7 mouse cellular contexts compared by ENCODE assay signal in the genomic region with DNA sequence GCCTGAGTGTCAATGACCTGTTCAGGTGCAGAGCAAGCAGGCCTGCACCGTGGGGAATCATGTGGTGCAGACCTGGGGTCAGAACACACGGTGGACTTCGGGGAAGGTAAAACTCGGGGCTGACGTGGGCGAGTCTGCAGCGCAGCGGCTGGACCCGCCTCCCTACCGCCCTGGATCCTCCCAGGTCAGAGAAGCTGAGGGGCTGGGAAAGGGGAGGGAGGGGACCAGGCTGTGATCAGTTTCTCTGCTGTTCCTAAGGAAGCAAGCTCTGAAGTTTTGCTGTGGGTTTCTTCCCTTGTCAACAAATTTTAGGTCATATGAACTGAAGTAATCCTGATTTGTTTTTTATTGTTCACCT. TPM values are rescaled to one million over a fixed set of nuclear protein-coding genes. Genes with fewer than 3 reads are reported as not detected.
DNase-seq lines count a peak whose midpoint lies in the region; ATAC-seq and TF ChIP-seq lines count a peak whose summit lies in the region.
"Not testable (repeated sequence)": the region's sequence is repeated elsewhere in the genome, so short reads cannot be mapped to it uniquely, and the experiment has no call there.

No protein-coding gene starts in this region.

- not testable (repeated sequence) for H3K36me3 ChIP-seq in forebrain, embryonic 11.5 days (ENCODE audit: control insufficient read depth, insufficient read depth, low read length); heart, embryonic 14.5 days (ENCODE audit: control insufficient read depth, insufficient read depth, low read length); intestine, embryonic 16.5 days (ENCODE audit: control insufficient read depth, insufficient read depth, low read length); liver, adult 2 months (ENCODE audit: control insufficient read depth, insufficient read depth, low read length); neural tube, embryonic 13.5 days
- peaks cover 24% of the 10 kb centered on the region for H3K36me3 ChIP-seq in megakaryocyte, embryonic 14.5 days (replicated peaks; ENCODE audit: low read length)

- H3K27ac ChIP-seq in forebrain, embryonic 11.5 days (ENCODE audit: low read depth, low read length), result not testable (repeated sequence)
- peak overlapping the region; percentile 77; a peak in 3 of 4 replicates for H3K27ac ChIP-seq in heart, embryonic 14.5 days (replicated peaks in 1 of 2; ENCODE audit: control insufficient read depth in 1 of 2, insufficient read depth in 1 of 2, low read depth in 2 of 2, low read length in 2 of 2)
- H3K27ac ChIP-seq in intestine, embryonic 16.5 days (ENCODE audit: low read length), result peak overlapping the region; percentile 79; the same call in 1 of the 2 replicates
- H3K27ac ChIP-seq in liver, adult 2 months (replicated peaks; ENCODE audit: insufficient read depth, low read depth, low read length), result peak overlapping the region; percentile 8; the same call in 1 of the 2 replicates
- H3K27ac ChIP-seq in neural tube, embryonic 13.5 days (replicated peaks), result 0 out of 2 replicates have a peak overlapping the region, but pooled peaks have one; percentile 74

- peak; percentile 66 for DNase-seq in forebrain, embryonic 11.5 days (ENCODE audit: low spot score)
- DNase-seq in liver, adult 2 months (ENCODE audit: extremely low read depth, low read depth, low spot score), result not testable (repeated sequence)

- H3K4me2 ChIP-seq in forebrain, embryonic 11.5 days (ENCODE audit: low read depth, low read length, severe bottlenecking), result 0 out of 2 replicates have a peak overlapping the region, but pooled peaks have one; percentile 32
- peak overlapping the region; percentile 62 for H3K4me2 ChIP-seq in heart, embryonic 14.5 days (ENCODE audit: low read length)
- peak overlapping the region; percentile 49 for H3K4me2 ChIP-seq in intestine, embryonic 16.5 days (ENCODE audit: low read depth, low read length)
- H3K4me2 ChIP-seq in neural tube, embryonic 13.5 days, result peak overlapping the region; percentile 60

- WGBS in forebrain, embryonic 11.5 days, result under 1% methylated on average over 10 of the region's 10 CpGs
- 2% methylated on average over 10 of the region's 10 CpGs for WGBS in heart, embryonic 14.5 days
- WGBS in intestine, embryonic 16.5 days, result 0% methylated on average over 10 of the region's 10 CpGs
- WGBS in liver, adult 2 months, result 0% methylated on average over 10 of the region's 10 CpGs
- 0% methylated on average over 10 of the region's 10 CpGs for WGBS in neural tube, embryonic 13.5 days

- ATAC-seq in cerebellum, adult (ENCODE audit: insufficient number of reproducible peaks, low FRiP score, low TSS enrichment), result peak; percentile 80
- ATAC-seq in forebrain, embryonic 11.5 days (replicated peaks; ENCODE audit: low FRiP score), result peak; percentile 92
- peak; percentile 77; the same call in 1 of the 2 replicates for ATAC-seq in heart, embryonic 14.5 days (ENCODE audit: insufficient number of reproducible peaks, insufficient read depth, low FRiP score, low read depth)
- peak; percentile 91 for ATAC-seq in intestine, embryonic 16.5 days
- ATAC-seq in neural tube, embryonic 13.5 days (ENCODE audit: low read depth), result peak; percentile 92

- not testable (repeated sequence) for H3K4me1 ChIP-seq in forebrain, embryonic 11.5 days (replicated peaks; ENCODE audit: control insufficient read depth, insufficient read depth, low read length); heart, embryonic 14.5 days (ENCODE audit: control insufficient read depth in 2 of 2, insufficient read depth in 2 of 2, low read length in 2 of 2); intestine, embryonic 16.5 days (ENCODE audit: control insufficient read depth, insufficient read depth, low read length); liver, adult 2 months (ENCODE audit: control insufficient read depth, insufficient read depth, low read length); megakaryocyte, embryonic 14.5 days
- peaks cover 16% of the 10 kb centered on the region for H3K4me1 ChIP-seq in neural tube, embryonic 13.5 days (replicated peaks)

- peak overlapping the region; percentile 40 for H3K4me3 ChIP-seq in forebrain, embryonic 11.5 days (ENCODE audit: low read depth, low read length)
- peak overlapping the region; percentile 49 to 85 for H3K4me3 ChIP-seq in heart, embryonic 14.5 days (ENCODE audit: control insufficient read depth in 1 of 2, insufficient read depth in 1 of 2, low read depth in 1 of 2, low read length in 2 of 2)
- peak overlapping the region; percentile 53 for H3K4me3 ChIP-seq in intestine, embryonic 16.5 days (ENCODE audit: low read length)
- H3K4me3 ChIP-seq in liver, adult 2 months (ENCODE audit: insufficient read depth, low read depth, low read length), result peak overlapping the region; percentile 47
- H3K4me3 ChIP-seq in megakaryocyte, embryonic 14.5 days (replicated peaks), result peak overlapping the region; percentile 90
- peak overlapping the region; percentile 48 for H3K4me3 ChIP-seq in neural tube, embryonic 13.5 days

- not testable (repeated sequence) for TF ChIP-seq CTCF in liver, adult 2 months (IDR thresholded peaks at IDR 0.05; ENCODE audit: low read depth, low read length)

- not testable (repeated sequence) for H3K27me3 ChIP-seq in forebrain, embryonic 11.5 days (ENCODE audit: control insufficient read depth, insufficient read depth, low read length); heart, embryonic 14.5 days (ENCODE audit: control insufficient read depth, insufficient read depth, low read length); intestine, embryonic 16.5 days (replicated peaks; ENCODE audit: control insufficient read depth, insufficient read depth, low read length); liver, adult 2 months (ENCODE audit: control insufficient read depth, insufficient read depth, low read length); megakaryocyte, embryonic 14.5 days (replicated peaks); neural tube, embryonic 13.5 days

- TF ChIP-seq POLR2A in liver, adult 2 months (IDR thresholded peaks at IDR 0.05; ENCODE audit: extremely low read depth, insufficient read depth, low read length), result not testable (repeated sequence)

- H3K9ac ChIP-seq in forebrain, embryonic 11.5 days (ENCODE audit: low read length), result peak overlapping the region; percentile 39; the same call in 1 of the 2 replicates
- peak overlapping the region; percentile 55 for H3K9ac ChIP-seq in heart, embryonic 14.5 days (ENCODE audit: low read length)
- H3K9ac ChIP-seq in intestine, embryonic 16.5 days (ENCODE audit: low read depth, low read length), result peak overlapping the region; percentile 59
- peak overlapping the region; percentile 6; the same call in 1 of the 2 replicates for H3K9ac ChIP-seq in liver, adult 2 months (ENCODE audit: low read depth, low read length)
- peak overlapping the region; percentile 61; the same call in 1 of the 2 replicates for H3K9ac ChIP-seq in neural tube, embryonic 13.5 days

- not testable (repeated sequence) for H3K9me3 ChIP-seq in forebrain, embryonic 11.5 days (ENCODE audit: control insufficient read depth, low read length); heart, embryonic 14.5 days (ENCODE audit: control insufficient read depth, low read length); intestine, embryonic 16.5 days (ENCODE audit: control insufficient read depth, low read length); megakaryocyte, embryonic 14.5 days; neural tube, embryonic 13.5 days

- not testable (repeated sequence) for H3K79me2 ChIP-seq in liver, adult 2 months (ENCODE audit: control insufficient read depth, insufficient read depth, low read length)

RNA-seq across cellular contexts. Expression of gene Gm10226, which starts 11.7 kb away (rescaled TPM):
- 8.1 and 12.5 TPM in 2 replicates for polyA plus RNA-seq in forebrain, embryonic 11.5 days (2014; fragmentation: Nextera tagmentation; extraction: Ambion mirVana)
- 3.5 and 6.7 TPM in 2 replicates for polyA plus RNA-seq in heart, embryonic 14.5 days (2014; fragmentation: Nextera tagmentation; extraction: Ambion mirVana)
- polyA plus RNA-seq in intestine, embryonic 16.5 days (2015; fragmentation: Nextera tagmentation; extraction: Ambion mirVana), result 4.8 and 6.0 TPM in 2 replicates
- 1.8 and 7.8 TPM in 2 replicates for total RNA-seq in liver, adult 2 months (2014; rRNA removed)
- not detected in 2 replicates for polyA plus RNA-seq in liver, adult 2 months (2012; rRNA removed)
- polyA plus RNA-seq in megakaryocyte, embryonic 14.5 days (2012; ENCODE audit: insufficient read depth, low replicate concordance), result not detected in 2 replicates
- 16.9 and 19.2 TPM in 2 replicates for polyA plus RNA-seq in neural tube, embryonic 13.5 days (2015; fragmentation: Nextera tagmentation; extraction: Ambion mirVana)

RNA-seq across cellular contexts. Expression of gene Zfp760, which starts 27.5 kb away (rescaled TPM):
- polyA plus RNA-seq in forebrain, embryonic 11.5 days (2014; fragmentation: Nextera tagmentation; extraction: Ambion mirVana), result 22.7 and 25.1 TPM in 2 replicates
- polyA plus RNA-seq in heart, embryonic 14.5 days (2014; fragmentation: Nextera tagmentation; extraction: Ambion mirVana), result 7.0 and 7.1 TPM in 2 replicates
- 5.9 TPM in 2 replicates for polyA plus RNA-seq in intestine, embryonic 16.5 days (2015; fragmentation: Nextera tagmentation; extraction: Ambion mirVana)
- total RNA-seq in liver, adult 2 months (2014; rRNA removed), result 3.6 and 4.8 TPM in 2 replicates
- 0.31 and 0.40 TPM in 2 replicates for polyA plus RNA-seq in liver, adult 2 months (2012; rRNA removed)
- 0.04 TPM in 1 of 2 replicates, not detected in the other for polyA plus RNA-seq in megakaryocyte, embryonic 14.5 days (2012; ENCODE audit: insufficient read depth, low replicate concordance)
- 12.1 and 13.4 TPM in 2 replicates for polyA plus RNA-seq in neural tube, embryonic 13.5 days (2015; fragmentation: Nextera tagmentation; extraction: Ambion mirVana)

RNA-seq across cellular contexts. Expression of gene Zfp983, which starts 29.6 kb away (rescaled TPM):
- 5.4 and 7.2 TPM in 2 replicates for polyA plus RNA-seq in forebrain, embryonic 11.5 days (2014; fragmentation: Nextera tagmentation; extraction: Ambion mirVana)
- 2.7 and 4.1 TPM in 2 replicates for polyA plus RNA-seq in heart, embryonic 14.5 days (2014; fragmentation: Nextera tagmentation; extraction: Ambion mirVana)
- polyA plus RNA-seq in intestine, embryonic 16.5 days (2015; fragmentation: Nextera tagmentation; extraction: Ambion mirVana), result 3.4 and 3.9 TPM in 2 replicates
- total RNA-seq in liver, adult 2 months (2014; rRNA removed), result 3.2 and 3.6 TPM in 2 replicates
- polyA plus RNA-seq in liver, adult 2 months (2012; rRNA removed), result 0.42 and 0.55 TPM in 2 replicates
- 0.17 TPM in 1 of 2 replicates, not detected in the other for polyA plus RNA-seq in megakaryocyte, embryonic 14.5 days (2012; ENCODE audit: insufficient read depth, low replicate concordance)
- 11.5 and 12.3 TPM in 2 replicates for polyA plus RNA-seq in neural tube, embryonic 13.5 days (2015; fragmentation: Nextera tagmentation; extraction: Ambion mirVana)

RNA-seq across cellular contexts. Expression of gene Zfp229, which starts 50.6 kb away (rescaled TPM):
- polyA plus RNA-seq in forebrain, embryonic 11.5 days (2014; fragmentation: Nextera tagmentation; extraction: Ambion mirVana), result 8.3 and 8.7 TPM in 2 replicates
- polyA plus RNA-seq in heart, embryonic 14.5 days (2014; fragmentation: Nextera tagmentation; extraction: Ambion mirVana), result 5.2 and 5.7 TPM in 2 replicates
- 3.4 and 4.0 TPM in 2 replicates for polyA plus RNA-seq in intestine, embryonic 16.5 days (2015; fragmentation: Nextera tagmentation; extraction: Ambion mirVana)
- 4.1 and 7.2 TPM in 2 replicates for total RNA-seq in liver, adult 2 months (2014; rRNA removed)
- polyA plus RNA-seq in liver, adult 2 months (2012; rRNA removed), result 1.6 and 2.4 TPM in 2 replicates
- 0.72 TPM in 1 of 2 replicates, not detected in the other for polyA plus RNA-seq in megakaryocyte, embryonic 14.5 days (2012; ENCODE audit: insufficient read depth, low replicate concordance)
- polyA plus RNA-seq in neural tube, embryonic 13.5 days (2015; fragmentation: Nextera tagmentation; extraction: Ambion mirVana), result 10.8 and 12.2 TPM in 2 replicates

Comparison
In these comparisons a context has a peak if more than half of its experiments do, and no peak if none do; other contexts are left out.
1. H3K4me3 ChIP-seq: peak in every context shown above with its lines; median percentile 90 in megakaryocyte, embryonic 14.5 days; 67 in heart, embryonic 14.5 days; 53 in intestine, embryonic 16.5 days; 48 in neural tube, embryonic 13.5 days; 47 in liver, adult 2 months; 40 in forebrain, embryonic 11.5 days.
2. H3K9ac ChIP-seq: peak in every context shown above with its lines; median percentile 61 in neural tube, embryonic 13.5 days; 59 in intestine, embryonic 16.5 days; 55 in heart, embryonic 14.5 days; 39 in forebrain, embryonic 11.5 days; 6 in liver, adult 2 months.